17 mouse cellular contexts compared by ENCODE assay signal in the genomic region with DNA sequence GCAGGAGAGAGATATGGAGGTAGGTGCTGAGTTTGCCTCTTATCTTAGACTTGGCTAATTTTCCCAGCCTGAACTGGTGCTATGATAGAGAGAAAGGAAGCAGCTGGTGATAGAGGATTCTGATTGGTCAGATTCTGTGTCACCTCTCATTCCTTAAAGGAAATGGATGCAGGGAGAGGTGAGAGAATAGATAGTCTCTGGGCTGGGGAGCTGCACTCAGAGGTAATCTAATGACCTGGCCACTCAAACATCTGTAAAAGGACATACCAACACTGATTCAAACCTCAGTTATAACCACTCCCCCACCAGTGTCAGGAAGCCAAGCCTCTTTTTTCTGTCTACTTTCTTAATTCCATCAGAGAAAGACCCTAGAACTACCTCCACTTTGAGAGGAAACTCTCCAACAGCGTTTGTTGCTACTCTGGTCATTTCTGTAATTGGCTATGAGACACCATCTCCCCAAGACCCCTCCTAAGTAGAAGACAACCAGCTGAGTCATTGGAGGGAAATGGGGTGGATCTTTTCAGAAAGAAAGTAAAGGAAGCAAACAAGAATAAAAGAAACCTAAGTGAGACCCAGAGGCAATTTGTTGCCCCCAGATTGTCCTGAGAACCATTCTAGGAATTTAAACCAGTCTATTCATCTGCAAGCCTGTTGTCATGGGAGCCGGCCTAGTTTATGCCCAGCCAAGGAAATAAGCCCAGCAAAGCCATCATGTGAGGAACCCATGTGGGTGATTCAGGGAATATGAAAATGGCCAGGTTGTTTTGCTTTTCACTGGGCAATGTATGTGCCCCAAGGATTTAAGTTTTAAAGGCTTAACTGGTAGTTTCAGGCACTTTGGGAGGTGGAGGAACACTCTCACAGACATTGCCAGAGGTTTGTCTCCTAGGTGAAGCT. TPM values are rescaled to one million over a fixed set of nuclear protein-coding genes. Genes with fewer than 3 reads are reported as not detected.
"Had no signal": no experiment of that assay in that cellular context is flagged by ENCODE, and none has a peak within 500 bp of the region (broad histone marks: within the 10 kb centered on the region; RNA-seq: fewer than 3 reads in every experiment).

No protein-coding gene starts in this region.

- H3K9me3 ChIP-seq: limb, embryonic 13.5 days; midbrain, embryonic 13.5 days; neural tube, embryonic 15.5 days had no signal

- H3K27ac ChIP-seq: limb, embryonic 13.5 days; liver, embryonic 14.5 days; midbrain, embryonic 13.5 days; neural tube, embryonic 15.5 days; stomach, postnatal 0 days had no signal

- H3K27me3 ChIP-seq: limb, embryonic 13.5 days; midbrain, embryonic 13.5 days; neural tube, embryonic 15.5 days had no signal

- H3K36me3 ChIP-seq: limb, embryonic 13.5 days; midbrain, embryonic 13.5 days had no signal

- H3K9ac ChIP-seq: limb, embryonic 13.5 days; liver, embryonic 14.5 days; midbrain, embryonic 13.5 days; neural tube, embryonic 15.5 days had no signal

- ATAC-seq: midbrain, embryonic 13.5 days had no signal

- H3K4me2 ChIP-seq: limb, embryonic 13.5 days; midbrain, embryonic 13.5 days; neural tube, embryonic 15.5 days had no signal

- DNase-seq: kidney, adult 8-10 months; kidney, postnatal 25 days; left cerebral cortex, postnatal 4 days; lung, adult 18-20 months; right cerebral cortex, postnatal 14 days; thymus, adult 18-20 months; thymus, postnatal 25 days had no signal

- H3K4me3 ChIP-seq: limb, embryonic 13.5 days; midbrain, embryonic 13.5 days; myocyte; neural tube, embryonic 15.5 days had no signal

- H3K4me1 ChIP-seq: limb, embryonic 13.5 days; midbrain, embryonic 13.5 days had no signal

RNA-seq across cellular contexts. Expression of a gene that starts 38.7 kb away (rescaled TPM):
- polyA plus RNA-seq: liver, adult 2 months; lung, embryonic 16.5 days; myocyte; neural tube, embryonic 11.5 days; stomach, postnatal 0 days; urinary bladder, adult 2 months had no signal

RNA-seq across cellular contexts. Expression of a gene that starts 38.9 kb away (rescaled TPM):
- polyA plus RNA-seq: liver, adult 2 months had no signal
